Mouse (Mus musculus) bone marrow, adult 2 months (tissue): ENCODE measurements around the gene Krtap4-7. TPM values are rescaled to one million over a fixed set of nuclear protein-coding genes. Genes with fewer than 3 reads are reported as not detected.

ENCODE experiments used
- H3K27ac ChIP-seq: fragments of 200-500 bp; 2 replicates; pipeline ENCODE4 v1.5.1; 2012; ENCODE audit warnings: low read depth, mild to moderate bottlenecking, control low read depth, inconsistent platforms, low read length; ENCODE audit not compliant: control insufficient read depth, poor library complexity, insufficient read depth
- H3K4me1 ChIP-seq: fragments of 200-500 bp; 2 replicates; pipeline ENCODE4 v1.6.1; 2011; ENCODE audit warnings: low read length; ENCODE audit not compliant: control insufficient read depth, insufficient read depth
- H3K4me3 ChIP-seq: fragments of 200-500 bp; replicated peaks from 2 replicates; pipeline ENCODE3; 2011; ENCODE audit warnings: mild to moderate bottlenecking, low read depth, low read length, control low read depth; ENCODE audit not compliant: control insufficient read depth
- CTCF ChIP-seq: fragments of 200-500 bp; IDR thresholded peaks from 2 replicates; pipeline ENCODE4 v1.5.1; 2011; ENCODE audit warnings: low read length, control low read depth; ENCODE audit not compliant: control insufficient read depth, insufficient read depth
- POLR2A ChIP-seq: fragments of 200-500 bp; IDR thresholded peaks from 2 replicates; pipeline ENCODE4 v1.6.1; 2011; ENCODE audit warnings: low read depth, mild to moderate bottlenecking, control low read depth, low read length, borderline replicate concordance; ENCODE audit not compliant: control insufficient read depth
- WGBS: fragments of 180-500 bp; shearing (Covaris S2); methylation state at CpG from one replicate; pipeline ENCODE4 v1.1.7; 2018; 5-methylcytosine and 5-hydroxymethylcytosine counted together
- polyA plus RNA-seq: library from polyadenylated mRNA; stranded (reverse); fragments of >200 nt; gene quantifications from 2 replicates; pipeline ENCODE4 v1.2.4, GENCODE M21; 2011; ENCODE audit warnings: low replicate concordance; ENCODE audit not compliant: missing spikeins, insufficient read depth, insufficient read length

Krtap4-7 gene
- polyA plus RNA-seq, 1 experiment, result not detected

DNA sequence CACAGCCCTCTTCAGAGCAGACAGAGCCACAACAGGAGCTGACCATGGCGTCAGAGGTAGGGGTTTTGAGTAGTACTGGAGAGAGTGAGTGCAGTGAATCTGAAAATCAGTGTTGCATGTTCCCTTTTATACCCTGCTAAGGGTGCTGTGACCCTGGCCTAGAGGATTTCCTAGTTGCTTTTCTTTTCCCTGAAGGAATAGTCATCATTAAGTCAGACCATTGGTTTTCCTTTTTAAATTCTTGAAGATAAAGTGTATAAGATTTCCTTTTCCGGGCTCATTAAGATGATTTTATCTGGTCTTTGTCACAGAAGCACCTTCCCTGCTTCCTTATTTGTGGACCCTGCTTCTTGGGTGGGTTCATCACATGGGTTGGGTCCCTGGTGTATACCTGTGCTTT lies 6.2 kb upstream of the Krtap4-7 start, which contains the start of gene Gm11555:
TSS of gene Gm11555 (minus strand) at position 101 of the 400 bp plus-strand sequence.
- no peak within 1 kb of the TSS for H3K27ac ChIP-seq
- H3K4me3 ChIP-seq, result no peak within 1 kb of the TSS
- WGBS, result 71% methylated on average over 2 of the region's 2 CpGs
- no peaks in the 10 kb centered on the region; the same call in 1 of the 2 replicates for H3K4me1 ChIP-seq
- TF ChIP-seq CTCF (no peak), POLR2A (no peak)

DNA sequence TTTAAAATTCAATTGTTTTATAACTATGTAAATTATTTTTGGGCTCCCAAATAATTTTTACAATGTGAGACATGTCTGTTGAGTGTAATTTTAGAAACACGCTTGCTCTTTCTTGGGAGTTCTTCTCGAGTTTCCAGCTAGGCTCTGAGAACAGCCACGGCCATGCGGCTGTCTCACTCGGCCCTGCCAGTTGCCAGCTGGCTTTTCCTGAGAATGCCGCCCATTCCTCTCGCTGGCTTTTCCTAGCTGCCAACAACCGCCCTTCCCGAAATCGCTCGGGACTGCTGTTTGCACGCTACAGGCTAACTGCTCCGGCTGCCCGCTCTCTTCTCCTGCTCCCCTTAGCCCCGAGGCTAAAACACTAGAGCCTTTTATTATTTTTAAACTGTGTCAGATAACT lies 2.6 kb upstream of the Krtap4-7 start:
- no peak overlapping the region for H3K27ac ChIP-seq
- TF ChIP-seq POLR2A (no peak), CTCF (no peak)
- 83% methylated on average over 15 of the region's 15 CpGs for WGBS

DNA sequence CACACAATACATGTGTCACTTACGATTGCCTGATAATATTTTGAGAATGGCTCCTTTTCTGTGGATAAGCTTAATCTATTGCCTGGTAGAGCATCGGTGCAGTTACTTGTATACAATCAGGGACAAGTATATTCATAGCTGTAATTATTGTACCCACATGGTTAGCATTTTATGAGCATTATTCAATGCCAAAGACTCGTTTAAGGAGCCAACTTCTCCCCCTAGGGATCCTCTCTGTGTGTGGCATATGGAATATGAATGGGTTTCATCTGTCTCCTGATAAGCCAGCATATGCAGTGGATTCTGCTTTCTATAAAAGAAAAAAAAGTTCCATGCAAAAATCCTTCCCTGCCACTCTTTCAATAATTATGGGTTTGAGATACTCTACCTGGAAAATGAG lies 462 bp upstream of the Krtap4-7 start:
- Histone ChIP-seq H3K4me1 (no peaks in the 10 kb centered on the region), H3K4me3 (no peak overlapping the region), H3K27ac (no peak overlapping the region)
- no peak for TF ChIP-seq POLR2A
- TF ChIP-seq CTCF, result no peak
- WGBS, result 65% methylated on average over 3 of the region's 3 CpGs

More for the DNA sequence above, 2.6 kb upstream of the Krtap4-7 start:
- Histone ChIP-seq H3K4me3 (no peak overlapping the region), H3K4me1 (no peaks in the 10 kb centered on the region)

DNA sequence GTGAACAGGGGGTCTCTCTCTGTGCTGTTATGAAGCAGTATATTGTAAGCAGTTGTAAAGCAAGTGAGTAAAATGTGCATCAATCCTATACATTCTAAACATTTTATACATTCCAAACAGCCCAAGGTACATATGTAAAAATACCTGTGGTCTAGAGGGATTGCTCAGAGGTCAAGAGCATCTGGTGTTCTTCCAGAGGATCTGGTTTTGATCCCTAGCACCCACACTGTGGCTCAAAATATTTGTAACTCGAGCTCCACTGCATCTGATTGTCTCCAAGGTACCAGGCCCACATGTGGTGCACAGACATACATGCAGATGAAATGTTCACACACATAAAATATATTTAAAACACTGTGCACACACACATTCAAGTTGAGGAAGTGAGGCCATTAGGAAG lies 3.0 kb downstream of the Krtap4-7 start:
- WGBS, result 21% methylated on average over 1 of the region's 1 CpGs
- Histone ChIP-seq H3K27ac (no peak overlapping the region), H3K4me3 (no peak overlapping the region), H3K4me1 (no peaks in the 10 kb centered on the region)
- no peak for TF ChIP-seq POLR2A
- no peak for TF ChIP-seq CTCF

DNA sequence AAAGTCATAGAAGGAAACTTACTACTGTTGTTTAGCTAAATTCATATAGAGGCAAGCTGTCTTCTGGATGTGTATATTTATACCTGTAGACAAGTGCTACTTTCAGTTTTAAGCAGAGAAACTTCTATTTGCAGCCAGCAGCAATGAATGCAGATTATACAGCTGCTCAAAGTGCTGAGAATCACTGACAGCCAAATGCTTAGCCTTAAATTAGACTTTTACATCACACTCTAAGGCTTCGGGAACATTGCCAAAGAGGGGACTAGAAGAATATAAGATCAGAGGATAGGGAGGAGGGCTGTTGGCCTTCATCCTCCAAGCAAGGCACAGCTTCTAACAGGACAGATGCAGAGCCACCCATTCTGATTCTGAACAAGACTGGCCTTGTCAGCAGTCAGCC lies 6.8 kb downstream of the Krtap4-7 start:
- TF ChIP-seq POLR2A (no peak), CTCF (no peak)
- Histone ChIP-seq H3K27ac (no peak overlapping the region), H3K4me3 (no peak overlapping the region), H3K4me1 (no peaks in the 10 kb centered on the region)
- WGBS, result 68% methylated on average over 1 of the region's 1 CpGs

DNA sequence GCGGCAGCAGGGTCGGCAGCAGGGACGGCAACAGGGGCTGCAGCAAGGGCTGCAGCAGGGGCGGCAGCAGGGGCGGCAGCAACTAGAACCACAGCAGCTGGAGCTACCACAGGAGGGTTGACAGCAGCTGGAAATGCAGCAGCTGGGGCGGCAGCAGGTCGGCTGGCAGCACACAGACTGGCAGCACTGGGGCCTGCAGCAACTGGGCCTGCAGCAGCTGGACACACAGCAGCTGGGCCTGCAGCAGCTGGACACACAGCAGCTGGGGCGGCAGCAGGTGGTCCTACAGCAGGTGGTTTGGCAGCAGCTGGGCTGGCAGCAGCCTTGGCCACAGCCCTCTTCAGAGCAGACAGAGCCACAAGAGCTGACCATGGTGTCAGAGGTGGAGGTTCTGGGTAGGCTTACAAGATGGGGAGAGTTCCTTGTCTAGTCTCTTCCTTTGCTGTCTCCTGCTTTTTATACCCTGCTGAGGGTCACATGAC lies 9.2 kb downstream of the Krtap4-7 start, which contains the start of gene Krtap4-2:
TSS of gene Krtap4-2 (minus strand) at position 432 of the 482 bp plus-strand sequence.
- TF ChIP-seq CTCF (no peak), POLR2A (no peak)
- 52% methylated on average over 8 of the region's 8 CpGs for WGBS
- H3K4me1 ChIP-seq, result no peaks in the 10 kb centered on the region
- no peak within 1 kb of the TSS for H3K27ac ChIP-seq
- H3K4me3 ChIP-seq, result no peak within 1 kb of the TSS

DNA sequence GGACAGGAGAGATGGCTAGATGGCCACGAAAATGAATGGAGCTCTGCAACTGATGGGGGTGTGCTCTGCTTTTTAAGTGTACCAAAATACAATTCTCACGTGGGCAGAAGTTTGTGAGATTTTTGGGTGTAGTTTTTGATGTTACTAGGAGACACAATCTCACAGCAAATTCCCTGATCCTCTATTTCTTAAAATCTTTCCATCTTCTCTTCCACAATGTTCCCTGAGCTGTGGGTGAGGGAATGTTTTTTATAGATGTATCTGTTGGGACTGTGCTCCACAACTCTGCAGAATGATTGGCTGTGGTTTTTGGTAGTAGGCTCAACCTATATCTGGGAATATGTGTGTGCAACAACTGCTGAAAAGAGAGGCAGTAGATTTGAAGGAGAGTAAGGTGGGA lies 10.6 kb downstream of the Krtap4-7 start:
- TF ChIP-seq CTCF, result no peak
- no peak for TF ChIP-seq POLR2A
- no peak overlapping the region for H3K4me3 ChIP-seq
- no peak overlapping the region for H3K27ac ChIP-seq
- 40% methylated on average over 2 of the region's 2 CpGs for WGBS
- H3K4me1 ChIP-seq, result no peaks in the 10 kb centered on the region

DNA sequence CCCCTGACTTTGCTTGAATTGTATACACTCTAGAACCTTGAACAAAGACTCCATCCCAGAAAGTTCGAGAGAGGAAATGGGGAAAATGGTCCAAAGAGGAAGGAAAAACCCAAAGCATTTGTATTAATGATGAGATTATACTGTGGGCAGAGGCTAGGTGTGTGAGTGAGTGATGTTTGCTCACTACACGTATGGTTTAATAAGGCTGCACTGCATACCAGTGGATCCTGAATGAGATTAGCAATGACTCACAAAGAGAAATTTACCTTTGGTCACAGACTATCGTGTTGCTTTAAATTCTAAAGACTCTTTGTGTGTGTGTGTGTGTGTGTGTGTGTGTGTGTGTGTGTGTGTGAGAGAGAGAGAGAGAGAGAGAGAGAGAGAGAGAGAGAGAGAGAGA lies 13.0 kb downstream of the Krtap4-7 start:
- H3K27ac ChIP-seq, result no peak overlapping the region
- no peak overlapping the region for H3K4me3 ChIP-seq
- H3K4me1 ChIP-seq, result no peaks in the 10 kb centered on the region
- 63% methylated on average over 3 of the region's 3 CpGs for WGBS
- TF ChIP-seq POLR2A, result no peak
- TF ChIP-seq CTCF, result no peak

DNA sequence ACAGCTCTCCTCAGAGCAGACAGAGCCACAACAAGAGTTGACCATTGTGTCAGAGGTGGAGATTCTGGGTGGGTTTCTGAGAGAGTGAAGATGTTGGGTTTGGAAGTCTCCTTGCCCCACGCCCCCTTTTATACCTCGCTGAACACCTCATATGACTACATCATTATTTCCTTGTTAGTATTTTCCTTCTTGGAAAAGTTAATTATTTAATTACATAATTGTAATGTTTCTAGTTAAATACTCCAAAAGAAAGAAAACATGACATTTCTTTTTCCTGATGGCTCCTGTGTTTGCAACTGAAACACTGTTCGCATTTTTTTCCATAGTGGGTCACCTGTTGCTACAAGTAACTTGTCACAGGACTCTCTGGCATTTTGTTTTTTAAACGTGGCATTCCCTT lies 15.8 kb downstream of the Krtap4-7 start, which contains the start of gene Krtap4-1:
TSS of gene Krtap4-1 (minus strand) at position 101 of the 400 bp plus-strand sequence.
- Histone ChIP-seq H3K4me1 (no peaks in the 10 kb centered on the region), H3K27ac (no peak within 1 kb of the TSS), H3K4me3 (no peak within 1 kb of the TSS)
- TF ChIP-seq POLR2A, result no peak
- TF ChIP-seq CTCF, result no peak
- WGBS, result 81% methylated on average over 4 of the region's 4 CpGs
